Mouse (Mus musculus) spleen, adult 12 weeks (tissue): ENCODE measurements around the gene Axdnd1.

Experiments used
- DNase-seq: peaks from one replicate; pipeline ENCODE4 v3.0.0; 2022; ENCODE audit warnings: low spot score

Gene Axdnd1

DNA sequence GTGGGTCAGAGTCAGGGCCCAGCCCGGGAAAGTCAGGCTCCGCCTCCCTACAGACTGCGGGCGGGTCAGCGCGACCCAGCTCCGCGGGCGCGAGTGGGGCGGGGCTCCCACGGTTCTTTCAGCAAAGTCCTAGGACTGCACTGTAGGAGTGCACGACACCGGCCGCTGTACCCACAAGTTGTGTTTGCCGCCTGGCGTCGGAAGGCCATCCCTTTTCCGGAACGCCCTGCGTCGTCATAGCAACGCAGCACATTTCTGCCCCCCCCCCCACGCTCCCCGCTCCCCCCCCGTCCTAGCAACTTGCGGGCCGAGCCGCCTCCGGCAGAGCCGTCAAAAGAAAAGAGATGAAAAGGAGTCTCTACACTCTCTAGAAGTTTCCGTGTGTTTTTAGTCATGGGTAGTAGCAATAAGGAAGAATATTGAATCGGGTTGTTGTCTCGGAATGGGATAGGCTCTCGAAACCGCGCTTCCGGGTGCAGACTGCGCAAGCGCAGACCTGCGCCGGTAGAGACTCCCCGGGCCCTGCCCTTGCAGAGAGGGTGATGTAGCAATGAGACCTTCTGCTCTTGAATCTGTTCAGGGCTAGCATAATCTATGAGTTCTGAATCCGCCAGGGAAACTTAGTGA, at the start of gene Axdnd1:
TSS of gene Axdnd1 (minus strand) at position 489 of the 627 bp plus-strand sequence.
- peak; percentile 76 for DNase-seq

DNA sequence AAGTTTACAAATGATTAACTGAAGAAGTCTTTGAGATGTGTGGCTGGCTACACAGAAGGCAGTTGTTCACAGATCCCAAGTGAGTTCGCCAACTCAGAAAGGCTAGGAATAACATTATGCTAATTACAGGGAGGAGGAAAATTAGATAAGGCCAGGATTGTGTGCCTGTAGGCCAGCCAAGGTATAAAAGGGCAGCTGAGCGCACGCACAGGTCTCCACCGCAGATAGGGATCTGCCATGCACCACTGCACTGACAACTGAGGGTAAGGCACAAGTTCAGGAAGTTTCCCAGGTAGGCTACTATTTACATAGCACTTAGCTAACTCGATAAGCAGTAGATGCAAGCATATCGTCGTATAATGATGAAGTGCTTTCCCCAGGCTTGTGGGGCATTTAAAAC, 49.6 kb upstream of the Axdnd1 start:
- DNase-seq = no peak

DNA sequence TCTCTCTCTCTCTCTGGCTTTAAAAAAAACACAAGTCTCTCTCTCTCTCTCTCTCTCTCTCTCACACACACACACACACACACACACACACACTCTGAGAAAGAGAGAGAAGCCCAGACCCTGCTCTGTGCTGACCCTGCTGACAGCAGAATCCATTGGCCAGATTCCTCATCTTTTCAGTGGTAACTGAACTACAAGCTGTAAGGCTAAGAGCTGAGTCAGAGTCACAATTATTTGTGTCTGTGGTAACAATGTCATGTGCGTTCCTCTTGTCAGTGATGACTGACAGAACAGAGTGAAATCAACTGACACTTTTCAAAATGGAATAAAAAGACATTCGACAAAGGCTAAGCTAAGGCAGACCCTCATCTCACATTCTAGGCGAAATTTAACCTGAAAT, 47.6 kb upstream of the Axdnd1 start:
- DNase-seq = no peak

DNA sequence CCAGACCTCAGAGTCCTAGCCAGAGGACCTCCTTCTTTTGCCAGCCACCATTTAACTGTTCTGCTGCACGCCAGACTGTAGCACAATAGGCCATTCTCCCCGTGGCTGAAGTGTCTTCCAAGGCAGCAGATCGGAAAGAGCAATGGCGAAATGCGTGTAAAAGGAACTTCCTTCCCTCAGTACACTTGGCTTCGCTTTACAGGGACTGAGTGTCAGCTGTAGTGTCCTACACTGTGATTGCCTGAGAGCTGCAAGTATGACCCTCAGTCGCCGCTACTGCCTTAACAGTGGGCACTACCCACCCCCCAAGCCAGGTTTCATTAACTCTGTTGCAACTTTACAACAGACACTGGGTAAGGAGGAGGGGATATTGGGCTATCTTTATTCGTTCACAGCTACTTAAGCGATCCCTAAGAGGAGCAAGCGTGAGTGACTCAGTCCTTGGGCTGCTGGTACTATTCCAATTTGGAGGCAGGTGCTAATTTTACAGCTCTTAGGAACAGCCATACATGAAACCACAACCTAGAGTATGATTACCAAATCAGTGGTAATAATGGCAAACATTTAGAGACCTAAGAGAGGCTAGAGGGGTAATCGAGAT, 46.8 kb upstream of the Axdnd1 start:
- no peak for DNase-seq

DNA sequence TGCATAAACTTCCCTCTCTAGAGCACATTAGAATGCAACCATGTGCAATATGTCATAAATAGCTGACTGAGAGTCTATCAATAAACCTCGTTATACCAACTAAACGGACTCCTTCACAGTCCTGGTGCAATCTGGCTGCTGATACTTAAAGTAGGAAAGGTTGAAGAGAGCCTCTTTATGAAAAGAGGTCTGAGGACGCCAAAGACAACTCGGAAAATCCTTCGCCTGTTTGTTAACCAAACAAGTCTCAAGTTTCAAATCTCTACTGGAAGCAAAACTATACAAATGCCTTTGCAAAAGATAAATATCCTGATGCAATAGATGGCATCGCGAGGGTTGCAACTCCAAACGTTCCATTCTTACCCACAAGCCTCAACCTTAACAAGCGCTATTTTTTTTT, 44.0 kb upstream of the Axdnd1 start:
- no peak for DNase-seq

DNA sequence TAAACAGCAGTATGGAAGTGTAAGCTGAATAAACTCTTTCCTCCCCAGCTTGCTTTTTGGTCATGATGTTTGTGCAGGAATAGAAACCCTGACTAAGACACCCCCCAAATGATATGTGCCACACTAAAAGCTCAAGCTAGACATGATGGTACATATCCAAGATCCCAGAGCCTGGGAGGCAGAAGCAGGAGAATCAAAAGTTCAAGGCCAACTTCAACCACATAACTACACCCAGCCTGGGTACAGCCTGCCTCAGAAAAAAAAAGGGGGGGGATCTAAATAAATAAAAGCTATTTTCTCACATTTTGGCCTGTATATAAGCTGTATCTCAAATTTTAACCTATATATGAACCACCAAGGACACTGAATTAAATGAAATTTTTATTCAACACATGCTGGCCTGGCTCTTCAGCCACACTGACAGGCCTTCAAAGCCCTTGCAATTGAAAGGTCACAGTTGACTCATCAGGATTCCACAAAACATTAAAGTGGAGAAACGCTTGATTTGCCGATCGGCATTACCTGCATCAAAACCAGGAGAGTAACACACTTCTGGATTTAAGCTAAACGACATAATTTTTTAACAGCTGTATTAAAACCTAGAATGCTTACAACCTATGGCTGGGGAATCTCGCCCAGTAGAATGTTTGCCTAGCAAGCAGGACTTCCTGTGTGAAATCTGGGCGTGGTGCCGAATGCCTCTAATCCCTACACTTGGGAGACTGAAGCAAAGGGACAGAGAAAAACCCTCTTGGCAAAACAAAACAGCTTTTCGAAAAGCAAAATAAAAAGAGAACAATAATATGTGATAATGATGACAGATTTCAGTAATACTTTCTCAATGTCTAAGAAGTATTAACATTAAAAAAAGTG, 43.3 kb upstream of the Axdnd1 start:
- DNase-seq = no peak

DNA sequence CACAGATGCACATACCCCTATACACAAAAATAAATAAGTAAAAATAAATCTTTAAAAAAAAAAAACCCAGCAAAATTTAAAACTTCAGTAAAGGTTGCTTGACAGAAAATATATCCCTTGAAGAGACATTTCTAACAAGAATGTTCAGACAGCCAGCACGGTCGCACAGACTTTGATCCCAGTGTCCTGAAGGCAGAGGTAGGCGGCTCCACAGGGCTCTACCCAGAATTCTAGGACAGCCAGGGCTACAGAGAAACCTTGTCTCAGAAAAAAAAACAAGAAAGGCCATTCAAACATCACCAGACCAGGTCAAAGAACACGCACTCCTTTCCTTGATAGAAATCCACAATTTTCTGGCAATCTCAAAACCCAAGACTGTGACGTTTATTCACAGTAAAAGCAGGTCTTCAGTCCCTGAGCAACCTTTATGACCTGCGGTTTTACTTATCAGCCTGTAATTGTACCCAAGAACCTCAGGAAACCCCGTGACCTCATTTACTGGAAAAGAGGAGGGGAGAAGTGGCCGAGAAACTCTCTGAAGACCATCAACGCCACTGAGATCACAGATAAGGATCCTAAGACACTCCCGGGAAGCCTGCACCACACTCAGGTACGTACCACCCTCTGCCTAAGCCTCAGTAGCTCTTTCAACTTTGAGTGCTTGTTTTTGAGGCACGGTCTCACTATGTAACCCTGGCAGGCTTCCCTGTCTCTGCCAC, 41.5 kb upstream of the Axdnd1 start:
- DNase-seq = no peak

DNA sequence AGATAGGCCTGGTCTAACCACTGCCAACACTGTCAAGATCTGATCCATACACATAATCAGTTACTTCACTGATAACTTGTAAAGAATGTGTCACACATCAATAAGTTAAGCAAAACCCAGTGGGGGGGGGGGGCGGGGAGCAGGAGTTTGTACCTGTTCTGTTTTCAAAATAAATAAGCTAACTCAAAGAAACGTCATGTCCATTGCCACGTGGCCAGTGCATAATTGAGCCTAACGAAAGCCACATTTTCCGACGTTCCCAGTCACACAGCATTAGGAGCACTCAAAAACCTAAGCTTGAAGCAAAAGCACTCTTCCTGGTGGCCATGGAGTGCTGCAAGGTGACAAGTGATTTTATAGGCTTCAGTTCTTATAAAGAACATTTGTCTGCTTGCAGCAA, 40.1 kb upstream of the Axdnd1 start:
- no peak for DNase-seq

DNA sequence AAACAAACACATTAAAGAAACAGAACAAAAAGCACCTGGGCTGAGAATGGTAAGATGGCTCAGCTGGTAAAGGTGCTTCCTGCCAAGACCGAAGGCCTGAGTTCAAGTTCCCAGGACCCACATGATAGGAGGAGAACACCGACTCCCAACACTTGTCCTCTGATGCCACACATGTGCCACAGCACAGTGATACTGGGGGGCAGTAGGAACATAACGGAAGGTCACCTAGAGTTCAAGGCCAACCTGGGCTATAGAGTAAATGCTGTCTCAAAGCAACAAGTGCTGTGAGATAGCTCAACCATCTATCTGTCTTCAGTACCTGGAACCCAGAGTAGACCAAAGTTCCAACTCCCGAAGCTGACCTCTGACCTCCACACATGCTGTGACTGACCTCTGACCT, 39.3 kb upstream of the Axdnd1 start:
- no peak for DNase-seq

DNA sequence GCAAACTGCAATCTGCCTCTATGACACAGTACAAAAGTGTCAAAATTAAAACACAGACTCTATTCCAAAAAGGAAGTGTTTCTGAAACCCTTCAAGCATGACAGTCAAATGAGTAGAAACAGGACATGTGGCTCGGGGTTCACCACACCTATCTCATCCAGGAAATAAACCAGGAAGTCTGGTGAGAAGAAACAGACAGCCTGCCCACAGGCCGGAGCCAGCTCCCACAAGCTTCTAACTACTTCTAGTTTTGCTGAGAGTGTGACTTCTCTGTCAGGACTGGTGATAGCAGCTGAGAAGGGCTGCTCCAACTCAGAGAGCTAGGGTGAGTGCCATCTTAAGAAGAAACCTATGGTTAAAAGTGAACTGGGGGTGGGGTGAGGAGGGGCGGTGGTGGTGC, 38.7 kb upstream of the Axdnd1 start:
- peak; percentile 14 for DNase-seq

DNA sequence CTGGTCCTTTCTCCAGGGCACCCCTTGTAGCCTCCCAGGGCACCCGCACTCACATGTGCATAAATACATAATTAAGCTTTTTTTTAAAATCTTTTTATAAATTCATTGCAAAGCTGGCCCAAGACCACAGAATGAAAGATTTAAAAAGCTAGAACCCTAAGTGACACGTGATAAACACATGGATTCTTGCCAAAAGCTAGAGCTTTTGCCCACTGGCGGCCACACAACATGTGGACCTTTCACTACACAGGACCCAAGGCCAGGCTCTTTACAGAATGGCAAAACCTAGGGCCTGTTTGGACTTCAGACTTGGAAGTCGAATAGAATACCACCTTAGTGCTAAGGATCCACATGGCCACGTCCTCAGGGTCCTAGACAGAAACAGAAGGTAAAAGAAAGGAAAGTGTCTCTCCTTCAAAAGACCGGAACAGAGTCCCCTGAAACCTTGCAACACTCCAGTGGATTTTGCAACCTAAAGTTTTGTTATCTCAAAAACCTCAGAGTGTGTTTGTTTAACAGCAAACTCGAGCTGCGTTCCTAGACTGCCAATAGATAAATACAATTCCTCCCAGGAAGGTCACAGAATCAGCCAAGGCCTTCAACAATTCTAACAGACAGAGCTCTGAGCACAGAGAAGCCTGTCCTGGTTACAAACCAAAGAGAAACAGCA, 37.6 kb upstream of the Axdnd1 start:
- DNase-seq = no peak

DNA sequence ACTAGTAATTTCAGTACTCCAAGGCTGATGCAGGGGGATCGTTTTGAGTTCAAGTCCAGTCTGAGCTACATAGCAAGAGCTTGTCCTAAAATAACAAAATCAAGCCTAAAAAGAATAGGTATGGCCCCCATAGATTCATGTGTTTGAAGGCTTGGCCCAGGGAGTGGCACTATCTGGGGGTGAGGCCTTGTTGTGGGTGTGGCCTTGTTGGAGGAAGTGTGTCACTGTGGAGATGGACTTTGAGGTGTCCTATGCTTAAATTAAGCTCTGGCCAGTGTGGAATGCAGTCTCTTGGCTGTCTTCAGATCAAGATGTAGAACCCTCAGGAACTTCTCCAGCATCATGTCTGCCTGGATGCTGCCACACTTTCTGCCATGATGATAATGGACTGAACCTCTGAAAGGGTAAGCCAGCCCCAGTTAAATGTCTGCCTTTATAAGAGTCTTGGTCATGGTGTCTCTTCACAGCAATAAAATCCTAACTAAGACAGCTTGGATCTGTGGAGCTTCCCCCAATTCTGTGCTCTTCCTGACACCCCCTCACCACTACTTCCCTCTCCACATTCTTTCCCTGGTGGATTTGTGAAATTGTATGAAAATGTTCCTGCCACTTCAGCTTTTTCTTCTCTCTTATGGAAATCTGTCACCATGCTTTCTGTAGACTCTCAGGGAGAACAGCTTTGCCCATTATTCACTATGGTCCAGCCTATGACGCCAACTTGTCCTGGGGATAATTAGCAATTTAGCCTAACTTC, 34.2 kb upstream of the Axdnd1 start:
- no peak for DNase-seq

DNA sequence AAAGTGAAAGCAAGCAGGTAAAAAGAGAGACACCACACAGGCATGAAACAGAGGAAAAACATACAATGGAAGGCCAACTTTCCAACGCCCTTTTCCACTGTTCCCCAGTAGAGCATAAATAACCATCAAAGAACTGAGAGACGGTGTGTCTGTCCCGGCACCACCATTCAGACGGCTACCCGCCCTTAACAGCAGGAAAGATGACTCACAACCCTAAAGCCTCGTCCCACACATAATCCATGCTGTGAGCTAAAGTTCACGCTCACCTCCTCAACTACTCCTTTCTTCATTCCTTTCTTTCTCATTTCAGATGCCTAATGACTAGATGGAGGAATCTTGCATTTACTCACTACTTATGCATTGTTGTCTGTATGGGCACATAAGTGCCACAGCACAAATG, 33.4 kb upstream of the Axdnd1 start:
- no peak for DNase-seq

DNA sequence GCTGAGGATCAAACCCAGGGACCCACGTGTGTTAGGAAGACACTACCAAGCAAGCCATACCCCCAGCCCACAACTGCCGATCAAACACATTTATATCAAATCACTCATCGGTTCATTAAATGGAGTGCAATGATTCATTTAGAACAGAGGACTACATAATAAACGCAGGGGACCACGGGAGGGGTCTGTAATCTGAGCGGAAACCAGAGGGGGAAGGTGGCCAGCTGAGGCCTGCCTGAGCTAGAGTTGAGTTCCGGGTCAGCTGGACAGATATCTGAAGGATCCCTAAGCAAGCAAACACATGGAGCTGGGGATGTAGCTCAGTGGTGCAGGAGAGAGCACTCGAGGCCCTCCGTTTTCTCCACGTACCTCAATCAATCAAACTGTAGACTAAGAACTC, 32.9 kb upstream of the Axdnd1 start:
- DNase-seq = no peak

DNA sequence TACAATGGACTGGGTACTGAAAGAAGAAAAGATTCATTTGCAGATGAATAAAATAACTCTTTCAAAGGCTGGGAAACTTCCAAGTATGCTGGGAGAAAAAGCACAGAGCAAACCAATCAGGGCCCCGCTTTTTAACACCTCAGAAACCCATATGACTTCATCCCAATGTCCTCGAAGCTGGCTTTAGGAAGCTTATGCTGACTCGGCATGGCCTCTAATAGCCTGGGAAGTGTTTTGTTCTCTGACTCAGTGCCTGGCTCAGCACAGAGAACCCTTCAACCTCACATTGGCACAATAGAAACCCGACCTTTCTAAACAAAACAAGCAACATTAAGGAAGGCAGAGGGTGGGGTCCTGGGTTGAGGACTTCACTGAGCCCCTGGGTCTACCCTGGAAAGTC, 29.5 kb upstream of the Axdnd1 start:
- DNase-seq = no peak

DNA sequence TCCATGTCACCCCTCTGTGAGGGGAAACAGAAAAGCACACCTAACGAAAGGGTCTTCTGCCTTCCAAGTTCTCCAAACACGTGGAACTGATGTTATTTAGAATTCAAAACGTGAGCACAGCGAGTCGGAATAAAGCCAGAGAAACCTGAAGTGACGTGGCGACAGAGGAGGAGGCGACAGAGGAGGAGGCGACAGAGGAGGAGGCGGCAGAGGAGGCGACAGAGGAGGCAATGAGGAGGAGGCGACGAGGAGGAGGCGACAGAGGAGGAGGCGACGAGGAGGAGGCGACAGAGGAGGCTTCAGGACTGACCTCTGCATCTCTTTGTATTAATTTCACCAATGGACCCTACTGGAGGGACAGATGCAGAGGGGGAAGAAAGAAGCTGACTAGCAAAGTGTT, 28.7 kb upstream of the Axdnd1 start:
- DNase-seq = no peak

DNA sequence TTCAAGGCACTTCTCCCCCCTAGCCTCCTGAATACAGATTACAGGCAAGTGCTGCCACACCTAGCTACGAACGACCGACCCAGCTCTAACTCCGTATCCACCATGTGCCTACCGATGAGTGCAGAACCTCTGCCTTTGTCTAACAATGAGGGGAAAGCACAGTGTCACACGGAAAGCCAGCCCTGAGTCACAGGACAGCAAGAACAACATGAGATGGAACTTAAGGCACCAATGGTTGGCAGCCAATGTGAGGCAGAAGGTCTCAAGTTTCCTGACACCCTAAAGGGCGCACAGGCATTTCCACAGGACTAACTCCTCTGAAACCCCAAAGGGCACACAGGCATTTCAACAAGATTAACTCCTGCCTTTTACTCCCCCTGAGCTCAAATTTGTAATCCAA, 28.1 kb upstream of the Axdnd1 start:
- DNase-seq = no peak

DNA sequence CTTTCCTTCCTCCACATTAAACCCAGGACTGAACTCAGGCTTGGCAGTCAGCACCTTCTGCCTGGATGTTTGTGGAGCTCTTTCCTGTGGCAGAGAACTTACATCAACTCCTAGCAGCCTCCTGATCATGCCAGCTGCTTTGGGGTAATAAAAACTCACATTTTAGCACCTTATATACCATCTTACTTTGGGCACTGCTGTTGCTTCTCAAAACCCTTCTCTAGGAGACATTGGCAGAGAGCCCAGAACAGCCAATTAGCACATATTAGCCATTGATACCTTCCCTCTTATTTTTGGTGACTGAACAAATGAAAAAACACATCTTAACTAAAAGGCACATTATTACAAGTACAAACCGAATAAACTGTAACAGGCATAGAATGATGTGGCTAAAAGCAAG, 24.1 kb upstream of the Axdnd1 start:
- no peak for DNase-seq

DNA sequence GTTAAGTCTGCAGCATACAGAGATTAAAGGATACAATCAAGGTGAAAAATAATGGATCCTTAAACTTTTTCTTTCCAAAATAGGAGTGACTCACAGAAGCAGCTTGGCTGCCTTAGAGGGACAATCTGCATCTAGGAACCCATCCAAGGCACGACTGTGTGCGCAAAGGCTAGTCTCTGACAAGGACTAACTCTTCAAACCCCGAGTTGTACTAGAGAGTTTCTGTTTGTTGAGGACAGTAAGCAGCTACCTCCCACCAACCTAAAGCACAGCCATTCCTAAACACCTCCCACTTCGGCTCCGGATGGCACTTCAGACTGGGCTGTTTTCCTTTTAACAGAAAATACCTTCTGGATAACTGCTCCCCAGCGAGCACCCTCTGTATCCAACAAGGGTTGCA, 21.8 kb upstream of the Axdnd1 start:
- DNase-seq = no peak

DNA sequence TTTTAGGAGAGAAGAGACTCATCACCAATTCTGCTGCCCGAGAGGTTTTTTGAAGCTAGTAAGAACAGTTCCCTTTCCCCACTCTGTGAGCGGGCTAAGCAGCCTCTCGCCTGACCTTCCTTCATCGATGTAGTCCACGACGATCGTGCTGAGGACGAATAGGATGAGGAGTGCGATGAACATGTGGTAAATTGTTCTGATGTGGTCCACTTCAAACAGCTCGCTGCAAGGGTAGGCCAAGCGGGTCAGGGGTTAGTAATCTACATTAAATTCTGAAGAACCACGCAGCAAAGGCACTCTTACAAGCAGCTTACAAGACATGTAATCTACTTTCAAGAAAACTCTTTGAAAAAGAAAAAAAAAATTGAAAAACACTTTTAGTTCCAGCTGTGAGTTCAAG, 21.3 kb upstream of the Axdnd1 start:
- no peak for DNase-seq

DNA sequence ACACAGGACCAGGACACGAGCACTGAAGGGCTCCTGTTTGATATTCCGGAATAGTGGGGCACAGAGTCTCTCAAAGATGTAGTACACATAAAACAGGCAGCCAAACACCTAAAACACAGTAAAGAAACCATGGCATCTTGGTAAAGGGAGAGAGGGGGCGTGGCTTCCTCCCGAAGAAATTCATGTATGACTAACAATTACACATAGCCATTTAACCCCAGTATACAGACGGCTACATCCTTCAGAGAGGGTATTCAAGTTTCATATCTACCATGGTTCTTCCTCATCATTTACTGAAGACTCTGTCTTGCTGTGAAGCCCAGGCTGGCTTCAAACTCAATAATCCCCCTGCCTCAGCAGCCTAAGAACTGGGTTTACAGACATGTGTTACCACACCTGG, 16.8 kb upstream of the Axdnd1 start:
- no peak for DNase-seq
